Mouse (Mus musculus): ENCODE results near the gene Fgr.

- TF ChIP-seq CTCF (IDR thresholded peaks at IDR 0.05; ENCODE audit: low read depth, low read length), result no peak
- no peak for TF ChIP-seq GATA2 (IDR thresholded peaks at IDR 0.05; ENCODE audit: borderline replicate concordance, low read depth, low read length)
Observed at GRCm38 (mm10) chr4:132949882-132950532, 23.9 kb upstream of the Fgr start.

All from G1E (cell line).